Mouse (Mus musculus): ENCODE results near the gene Slc19a1.
A peak's percentile ranks its signal among the peaks of the same experiment; 100 is the strongest.

Slc19a1 gene

GRCm38 (mm10) chr10:77031768-77032375 lies at the start of gene Slc19a1:
Gene Slc19a1 (plus strand): TSS chr10:77032241.
- DNase-seq (ENCODE audit: low read depth, low spot score), result no peak

GRCm38 (mm10) chr10:76988586-76988985 lies 43.5 kb upstream of the Slc19a1 start:
- DNase-seq (ENCODE audit: low read depth, low spot score), result no peak

- no peak for DNase-seq (ENCODE audit: low read depth, low spot score)
These were observed 39.6 kb upstream of the Slc19a1 start for GRCm38 (mm10) chr10:76992456-76992855.

- no peak for DNase-seq (ENCODE audit: low read depth, low spot score)
These were observed 34.1 kb upstream of the Slc19a1 start for GRCm38 (mm10) chr10:76997759-76998513.

- no peak for DNase-seq (ENCODE audit: low read depth, low spot score)
These were observed 27.1 kb upstream of the Slc19a1 start for GRCm38 (mm10) chr10:77004936-77005335.

- DNase-seq (ENCODE audit: low read depth, low spot score), result no peak
These were observed 24.5 kb upstream of the Slc19a1 start for GRCm38 (mm10) chr10:77007433-77008108.

- DNase-seq (ENCODE audit: low read depth, low spot score), result no peak
These were observed 23.9 kb upstream of the Slc19a1 start for GRCm38 (mm10) chr10:77008109-77008561.

GRCm38 (mm10) chr10:77008698-77009097 lies 23.3 kb upstream of the Slc19a1 start:
- DNase-seq (ENCODE audit: low read depth, low spot score), result no peak

- no peak for DNase-seq (ENCODE audit: low read depth, low spot score)
These were observed 20.4 kb upstream of the Slc19a1 start for GRCm38 (mm10) chr10:77011681-77012080.

- DNase-seq (ENCODE audit: low read depth, low spot score), result no peak
These were observed 16.0 kb upstream of the Slc19a1 start for GRCm38 (mm10) chr10:77016080-77016479.

- DNase-seq (ENCODE audit: low read depth, low spot score), result no peak
These were observed 15.5 kb upstream of the Slc19a1 start for GRCm38 (mm10) chr10:77016499-77016898.

- DNase-seq (ENCODE audit: low read depth, low spot score), result no peak
These were observed 15.0 kb upstream of the Slc19a1 start for GRCm38 (mm10) chr10:77017061-77017460.

GRCm38 (mm10) chr10:77017662-77018061 lies 14.4 kb upstream of the Slc19a1 start:
- DNase-seq (ENCODE audit: low read depth, low spot score), result no peak

- peak; percentile 70 for DNase-seq (ENCODE audit: low read depth, low spot score)
These were observed 10.5 kb upstream of the Slc19a1 start for GRCm38 (mm10) chr10:77021399-77022052.

- DNase-seq (ENCODE audit: low read depth, low spot score), result no peak
These were observed 9.5 kb upstream of the Slc19a1 start for GRCm38 (mm10) chr10:77022301-77023130.

GRCm38 (mm10) chr10:77024231-77024630 lies 7.8 kb upstream of the Slc19a1 start:
- no peak for DNase-seq (ENCODE audit: low read depth, low spot score)

- no peak for DNase-seq (ENCODE audit: low read depth, low spot score)
These were observed 5.1 kb upstream of the Slc19a1 start for GRCm38 (mm10) chr10:77026944-77027343.

GRCm38 (mm10) chr10:77028782-77029296 lies 3.2 kb upstream of the Slc19a1 start:
- no peak for DNase-seq (ENCODE audit: low read depth, low spot score)

GRCm38 (mm10) chr10:77029761-77030160 lies 2.3 kb upstream of the Slc19a1 start:
- no peak for DNase-seq (ENCODE audit: low read depth, low spot score)

- DNase-seq (ENCODE audit: low read depth, low spot score), result no peak
These were observed 1.4 kb upstream of the Slc19a1 start for GRCm38 (mm10) chr10:77030666-77031065.
